Mouse (Mus musculus): Measurements from ENCODE around the gene Gm10912.
A peak's percentile ranks its signal among the peaks of the same experiment; 100 is the strongest.
"Not testable (repeated sequence)": the region's sequence is repeated elsewhere in the genome, so short reads cannot be mapped to it uniquely, and the experiment has no call there.

The Gm10912 gene

DNA sequence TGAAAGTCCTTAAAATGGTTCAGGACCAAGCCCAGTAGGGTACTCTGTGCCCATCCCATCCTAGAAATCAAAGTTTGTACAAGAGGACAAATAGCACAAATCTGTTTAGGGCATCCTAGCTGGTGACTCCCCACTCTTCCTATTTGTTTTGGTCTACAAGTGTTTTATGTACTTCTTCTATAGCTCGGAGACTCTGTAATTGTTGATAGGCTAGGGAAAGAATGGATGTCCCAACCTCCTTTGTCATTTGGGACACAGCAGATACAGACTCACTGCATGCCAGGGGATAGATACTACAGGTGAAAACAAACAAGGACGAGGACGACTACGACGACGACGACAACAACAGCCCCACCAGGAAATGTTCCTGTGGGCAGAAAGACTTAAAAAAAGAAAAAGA is 2.8 kb downstream of the Gm10912 start, which contains the start of gene Gm10799:
TSS of gene Gm10799 (minus strand) at position 101 of the 400 bp plus-strand sequence.
- DNase-seq (ENCODE audit: low read depth, low spot score): not testable (repeated sequence)

DNA sequence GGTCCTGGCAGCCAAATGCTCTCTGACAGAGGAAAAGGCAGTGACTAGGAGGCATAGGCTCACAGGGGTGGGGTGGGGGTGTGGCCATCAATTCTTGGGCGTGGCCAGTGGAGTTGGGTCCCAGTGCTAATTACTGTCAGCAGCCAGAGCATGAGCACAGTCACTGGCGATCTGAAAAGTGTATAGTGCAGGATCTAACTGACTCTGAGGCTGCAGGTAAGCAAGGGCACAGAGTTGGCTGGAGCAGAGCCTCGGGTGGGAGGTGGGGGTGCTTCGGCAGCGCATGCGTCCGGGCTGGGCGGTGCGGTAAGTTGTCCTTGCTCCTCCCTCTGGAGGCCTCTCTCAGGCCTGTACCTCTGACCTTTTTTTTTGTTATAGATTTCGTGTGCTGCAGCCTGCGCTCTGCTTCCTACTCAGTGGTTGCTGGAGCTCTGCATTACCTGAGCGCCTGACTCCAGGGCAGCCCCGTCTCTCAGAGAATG is 4.1 kb downstream of the Gm10912 start, which contains the start of gene Cd59b:
TSS of gene Cd59b (plus strand) at position 146 of the 482 bp plus-strand sequence.
- peak; percentile 38 for DNase-seq (ENCODE audit: low read depth, low spot score)

DNA sequence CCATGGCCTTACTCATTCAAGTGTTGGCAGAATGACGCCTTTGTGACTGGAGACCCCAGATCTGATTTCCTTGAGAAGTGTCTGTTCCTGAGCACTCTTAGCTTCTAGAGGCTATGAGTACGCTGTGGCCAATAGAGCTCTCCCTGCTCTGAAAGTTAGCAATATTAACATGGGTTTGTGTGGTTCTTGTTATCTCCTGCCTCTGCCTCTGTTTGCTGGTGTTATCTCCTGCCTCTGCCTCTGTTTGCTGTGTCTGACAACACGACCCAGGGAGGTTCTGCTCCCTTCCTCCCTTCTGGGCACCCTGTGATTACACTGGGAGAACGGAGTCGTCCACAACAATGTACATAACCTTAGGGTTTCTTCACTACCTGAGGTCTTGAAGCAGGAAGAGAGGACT is 12.7 kb downstream of the Gm10912 start:
- DNase-seq (ENCODE audit: low read depth, low spot score): not testable (repeated sequence)

DNA sequence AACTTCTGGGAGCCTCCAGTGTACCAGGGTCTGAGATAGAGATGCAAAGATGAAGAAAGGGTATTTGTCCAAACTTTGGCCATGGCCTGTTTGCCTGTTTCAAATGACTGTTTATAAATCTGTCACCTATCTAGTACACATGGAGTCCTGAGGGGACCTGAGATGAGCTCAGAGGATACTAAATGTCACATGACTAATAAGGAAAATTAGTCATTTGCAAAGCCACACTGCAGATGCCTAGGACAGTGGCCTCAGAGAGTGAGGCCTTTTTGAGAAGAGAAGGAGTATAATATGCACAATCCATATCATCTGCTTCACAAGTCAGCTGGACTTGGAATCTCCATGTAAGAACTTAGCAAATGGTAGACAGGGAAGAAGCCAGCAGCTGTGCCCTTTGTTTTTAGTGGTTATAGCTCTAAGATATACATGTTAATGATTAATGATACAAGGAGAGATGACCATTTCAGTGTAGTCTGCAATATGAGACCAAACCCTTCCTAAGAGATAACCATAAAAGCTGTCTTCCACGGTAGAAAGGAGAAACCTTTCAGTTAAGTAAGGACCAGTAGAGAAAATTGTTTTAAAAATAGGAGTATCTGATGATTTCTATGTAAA is 15.9 kb downstream of the Gm10912 start:
- DNase-seq (ENCODE audit: low read depth, low spot score): not testable (repeated sequence)

DNA sequence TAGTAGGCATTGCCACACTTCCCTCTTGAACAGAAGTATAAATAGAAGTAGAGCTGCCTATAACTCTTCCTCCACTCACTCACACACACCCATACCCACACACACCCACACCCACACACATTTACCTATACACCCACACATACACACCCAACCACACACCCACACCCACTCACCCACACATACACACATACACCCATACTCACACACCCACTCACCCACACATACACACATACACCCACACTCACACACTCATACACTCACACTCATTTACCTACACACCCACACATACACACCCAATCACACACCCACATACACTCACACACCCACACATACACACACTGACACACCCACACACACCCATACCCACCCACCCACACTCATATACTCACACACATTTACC is 16.8 kb downstream of the Gm10912 start:
- no peak for DNase-seq (ENCODE audit: low read depth, low spot score)

DNA sequence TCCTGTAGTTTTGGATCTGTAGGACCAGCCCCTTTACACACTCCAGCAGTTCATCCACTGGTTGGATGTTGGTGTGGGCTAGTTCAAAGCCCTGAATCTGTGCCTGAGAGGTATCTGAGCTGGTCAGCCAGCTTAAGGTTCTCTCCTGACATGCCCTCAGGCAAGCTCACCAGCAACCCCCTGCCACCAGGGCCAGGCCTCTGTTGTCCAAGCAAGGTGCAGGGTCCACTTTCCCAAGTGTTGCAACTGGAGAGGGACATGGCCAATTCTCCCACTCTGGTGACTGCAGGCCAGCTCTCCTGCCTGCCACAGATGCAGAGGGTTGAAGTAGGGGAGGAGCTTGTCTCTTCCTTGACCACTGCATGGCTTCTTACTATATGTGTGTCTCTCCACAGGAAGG is 18.4 kb downstream of the Gm10912 start:
- not testable (repeated sequence) for DNase-seq (ENCODE audit: low read depth, low spot score)

DNA sequence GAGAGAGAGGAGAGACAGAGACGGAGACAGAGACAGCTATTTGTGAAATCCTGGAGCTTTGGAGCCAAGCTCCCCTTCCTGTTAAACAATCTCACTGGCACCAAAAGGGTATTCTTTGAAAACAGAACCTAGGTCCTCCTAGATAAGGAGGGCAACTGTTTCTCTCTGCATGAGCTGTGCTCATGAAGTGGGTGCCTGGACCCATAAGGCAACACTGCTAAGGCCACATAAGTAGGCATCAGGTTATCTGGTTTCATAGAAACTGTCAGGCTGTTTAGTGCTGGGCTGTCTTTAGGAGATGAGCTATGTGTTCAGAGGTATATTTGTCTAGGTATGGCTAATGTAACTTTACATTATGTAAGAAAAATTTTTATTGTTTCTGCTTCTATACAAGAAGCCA is 21.9 kb downstream of the Gm10912 start:
- DNase-seq (ENCODE audit: low read depth, low spot score): not testable (repeated sequence)

DNA sequence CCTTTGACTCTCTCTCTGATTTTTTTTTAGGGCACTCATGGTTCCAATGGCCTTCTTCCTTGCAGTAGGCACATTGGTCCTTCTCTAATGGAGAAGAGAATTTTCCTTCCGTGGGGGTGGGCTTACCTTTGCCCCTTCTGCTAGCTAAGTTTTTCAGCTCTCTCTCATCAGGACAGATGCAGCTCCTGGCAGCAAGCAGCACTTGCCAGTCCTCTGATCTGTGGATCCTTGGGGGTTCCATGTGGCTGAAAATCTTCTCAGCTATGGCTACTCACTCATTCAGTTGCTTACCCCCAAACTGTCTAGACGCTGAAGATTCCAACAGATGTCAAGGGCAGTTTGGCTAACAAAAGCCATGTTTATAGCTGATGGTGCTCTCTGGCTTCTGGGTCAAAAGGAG is 27.7 kb downstream of the Gm10912 start:
- no peak for DNase-seq (ENCODE audit: low read depth, low spot score)

DNA sequence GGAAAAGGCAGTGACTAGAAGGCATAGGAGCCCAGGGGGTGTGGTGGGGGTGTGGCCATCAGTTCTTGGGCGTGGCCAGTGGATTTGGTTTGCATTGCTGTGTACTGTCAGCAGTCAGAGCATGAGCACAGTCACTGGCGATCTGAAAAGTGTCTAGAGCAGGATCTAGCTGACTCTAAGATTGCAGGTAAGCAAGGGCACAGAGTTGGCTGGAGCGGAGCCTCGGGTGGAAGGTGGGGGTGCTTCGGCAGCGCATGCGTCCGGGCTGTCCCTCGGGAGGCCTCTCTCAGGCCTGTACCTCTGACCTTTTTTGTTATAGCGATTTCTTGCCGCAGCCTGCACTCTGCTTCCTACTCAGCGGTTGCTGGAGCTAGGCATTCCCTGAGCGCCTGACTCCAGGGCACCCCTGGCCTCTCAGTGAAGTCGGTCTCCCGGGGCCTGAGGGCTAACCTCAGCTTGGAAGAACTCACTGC is 30.2 kb downstream of the Gm10912 start, which contains the start of gene Cd59a:
TSS of gene Cd59a (plus strand) at position 61 of the 473 bp plus-strand sequence.
- DNase-seq (ENCODE audit: low read depth, low spot score): no peak

DNA sequence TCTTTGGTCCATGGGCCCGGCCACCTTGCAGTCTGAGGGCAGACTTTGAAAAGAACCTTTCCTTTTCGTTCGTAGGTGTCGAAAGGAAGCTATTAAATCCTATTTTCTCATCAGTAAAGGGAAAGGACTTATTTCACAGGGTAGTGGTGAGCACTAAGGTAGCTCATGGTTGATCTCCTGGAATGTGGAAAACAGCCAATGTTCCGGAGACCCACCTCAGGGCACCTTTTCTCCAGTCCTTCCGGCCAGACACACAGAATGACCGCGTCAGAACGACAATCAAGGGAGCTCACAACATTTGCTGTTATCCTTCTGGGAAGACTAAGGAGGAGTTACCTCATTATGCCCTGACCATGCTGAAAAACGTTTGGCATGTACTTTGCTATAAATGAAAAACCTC is 30.6 kb downstream of the Gm10912 start:
- no peak for DNase-seq (ENCODE audit: low read depth, low spot score)

DNA sequence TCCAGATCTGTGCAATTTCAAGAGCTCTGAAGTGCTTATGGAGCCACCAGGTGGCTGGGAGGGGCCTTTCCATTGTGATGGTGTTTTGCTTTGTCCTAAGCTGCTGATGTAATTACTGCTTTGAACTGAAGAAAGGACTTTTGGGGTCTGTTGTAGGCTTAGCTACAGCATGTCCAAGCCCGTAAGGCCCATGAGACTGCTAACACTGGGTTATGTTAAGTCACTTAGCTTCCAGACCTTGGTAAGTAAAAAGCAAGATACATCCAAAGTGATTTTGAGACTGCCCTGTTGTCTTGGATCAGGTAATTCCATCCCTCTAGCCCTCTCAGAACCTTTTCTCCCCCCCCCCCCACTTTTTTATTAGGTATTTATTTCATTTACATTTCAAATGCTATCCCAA is 31.2 kb downstream of the Gm10912 start:
- not testable (repeated sequence) for DNase-seq (ENCODE audit: low read depth, low spot score)

DNA sequence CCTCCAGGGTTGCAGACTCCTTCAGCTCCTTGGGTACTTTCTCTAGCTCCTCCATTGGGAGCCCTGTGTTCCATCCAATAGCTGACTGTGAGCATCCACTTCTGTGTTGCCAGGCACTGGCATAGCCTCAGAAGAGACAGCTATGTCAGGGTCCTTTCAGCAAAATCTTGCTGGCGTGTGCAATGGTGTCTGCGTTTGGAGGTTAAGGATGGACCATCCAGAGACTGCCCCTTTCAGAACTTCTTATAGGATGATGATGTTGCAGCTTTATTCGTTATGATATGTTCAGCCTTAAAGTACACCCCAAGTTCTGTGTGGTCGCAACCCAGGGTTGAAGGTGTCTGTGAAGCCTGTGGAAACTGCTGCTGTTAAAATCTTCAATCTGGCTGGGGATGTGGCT is 31.8 kb downstream of the Gm10912 start:
- not testable (repeated sequence) for DNase-seq (ENCODE audit: low read depth, low spot score)

DNA sequence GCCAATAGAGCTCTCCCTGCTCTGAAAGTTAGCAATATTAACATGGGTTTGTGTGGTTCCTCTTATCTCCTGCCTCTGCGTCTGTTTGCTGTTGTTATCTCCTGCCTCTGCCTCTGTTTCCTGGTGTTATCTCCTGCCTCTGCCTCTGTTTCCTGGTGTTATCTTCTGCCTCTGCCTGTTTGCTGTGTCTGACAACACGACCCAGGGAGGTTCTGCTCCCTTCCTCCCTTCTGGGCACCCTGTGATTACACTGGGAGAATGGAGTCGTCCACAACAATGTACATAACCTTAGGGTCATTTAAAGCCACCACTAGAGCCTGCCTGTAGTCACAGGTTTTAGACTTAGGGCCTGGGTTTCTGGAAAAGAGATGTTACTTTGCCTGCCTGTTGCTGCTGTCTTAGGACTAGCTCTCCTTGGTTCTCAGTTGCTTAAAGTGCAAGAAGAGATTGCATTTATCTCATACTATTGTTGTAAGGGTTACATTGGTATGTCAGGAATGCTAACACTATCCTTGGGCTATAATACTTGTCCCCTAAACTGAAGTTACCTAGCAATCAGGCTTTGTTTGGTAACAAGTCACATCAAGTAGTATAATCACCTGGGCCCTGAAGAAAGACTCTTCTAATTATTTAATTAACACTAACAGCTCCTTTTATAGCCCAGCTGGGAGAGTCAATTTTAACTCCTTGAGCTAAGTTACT is 33.1 kb downstream of the Gm10912 start:
- no peak for DNase-seq (ENCODE audit: low read depth, low spot score)

DNA sequence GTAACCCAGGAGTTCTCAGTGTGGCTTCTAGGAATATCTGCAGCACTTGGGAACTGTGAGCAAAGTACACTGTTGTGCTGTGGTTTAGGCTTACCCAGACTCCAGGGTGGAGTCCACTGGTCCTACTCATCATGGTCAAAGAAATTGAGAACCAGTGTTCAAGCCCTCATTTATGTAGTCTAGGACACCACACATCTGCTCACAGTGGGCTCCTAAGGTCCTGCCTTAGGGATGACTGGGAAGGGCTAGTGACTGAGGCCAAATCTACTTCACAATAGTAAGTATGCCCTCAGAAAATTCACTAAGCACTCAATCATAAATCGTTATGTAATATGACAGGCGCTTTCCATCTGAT is 33.6 kb downstream of the Gm10912 start:
- no peak for DNase-seq (ENCODE audit: low read depth, low spot score)

DNA sequence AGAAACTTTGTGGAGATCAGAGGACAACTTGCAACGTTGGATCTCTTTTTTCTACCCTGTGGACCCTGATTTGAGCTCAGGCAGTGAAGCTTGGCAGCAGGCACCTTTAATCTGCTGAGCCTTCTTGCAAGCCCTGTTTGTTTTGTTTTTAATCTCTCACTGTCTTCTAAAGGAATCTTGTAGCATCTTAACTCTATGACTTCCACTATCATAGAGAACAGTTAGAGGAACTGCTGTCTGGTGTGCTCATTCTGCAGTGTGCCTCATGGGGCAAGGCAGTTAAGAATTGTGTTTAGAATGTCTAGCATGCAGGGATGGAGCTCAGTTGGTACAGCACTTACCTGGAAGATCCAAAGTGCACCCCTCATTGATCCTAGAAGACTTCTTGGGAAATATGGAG is 34.3 kb downstream of the Gm10912 start:
- no peak for DNase-seq (ENCODE audit: low read depth, low spot score)

DNA sequence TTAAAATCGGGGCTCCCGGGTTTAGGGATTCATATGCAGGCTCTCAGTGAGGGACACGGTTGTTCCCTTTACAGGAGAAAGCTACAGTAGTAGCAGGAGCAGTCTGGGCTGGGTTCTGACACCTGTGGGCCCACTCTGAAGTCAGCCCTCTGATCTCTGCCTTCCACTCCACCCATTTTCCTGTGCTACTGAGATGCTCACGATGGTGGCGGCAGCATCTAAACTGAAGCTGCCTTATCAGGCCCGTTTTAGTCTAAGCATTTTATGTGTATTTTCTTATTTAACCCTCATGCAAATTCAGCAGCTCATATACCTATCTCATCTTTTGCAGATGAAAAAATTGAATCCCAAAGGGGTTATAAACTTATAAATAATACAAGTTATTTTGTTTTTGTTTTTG is 39.2 kb downstream of the Gm10912 start:
- DNase-seq (ENCODE audit: low read depth, low spot score): no peak

DNA sequence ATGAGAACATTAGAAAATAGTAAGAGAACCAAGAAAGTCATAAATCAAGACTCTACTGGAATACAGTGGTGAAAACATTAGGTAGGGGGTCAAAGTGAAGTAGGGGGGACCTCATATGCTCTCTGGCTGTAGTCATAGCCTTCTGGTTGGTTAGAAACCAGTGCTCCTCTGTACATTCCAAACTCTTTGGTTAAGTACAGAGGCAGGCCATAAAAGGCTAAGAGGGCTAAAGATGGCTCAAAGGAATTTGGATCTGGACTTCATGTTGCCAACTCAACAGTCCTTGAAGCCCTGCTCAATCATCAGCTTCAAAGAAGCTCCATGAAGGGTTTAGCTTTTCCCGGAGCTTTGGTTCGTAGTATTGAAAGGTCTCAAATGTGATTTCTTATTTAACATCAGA is 43.4 kb downstream of the Gm10912 start:
- DNase-seq (ENCODE audit: low read depth, low spot score): not testable (repeated sequence)

DNA sequence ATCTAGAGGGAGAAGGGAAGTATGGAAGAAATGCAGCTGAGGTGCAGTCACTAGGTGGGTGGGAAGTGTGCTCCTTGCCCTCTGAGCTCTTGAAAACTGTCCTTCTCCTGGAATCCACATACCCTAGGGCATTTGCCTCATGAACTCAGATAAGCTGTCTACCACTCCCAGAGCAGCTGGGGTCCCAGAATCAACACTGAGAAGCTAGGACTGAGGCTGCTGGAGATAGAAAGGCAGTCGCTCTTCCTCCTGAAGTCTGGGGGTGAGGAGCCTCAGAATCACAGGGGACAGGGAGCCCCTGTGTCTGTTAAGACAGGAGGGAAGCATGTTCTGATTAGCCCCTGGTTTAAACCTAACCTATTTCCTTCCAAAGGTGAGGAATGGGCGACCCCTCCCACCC is 43.9 kb downstream of the Gm10912 start:
- DNase-seq (ENCODE audit: low read depth, low spot score): no peak

DNA sequence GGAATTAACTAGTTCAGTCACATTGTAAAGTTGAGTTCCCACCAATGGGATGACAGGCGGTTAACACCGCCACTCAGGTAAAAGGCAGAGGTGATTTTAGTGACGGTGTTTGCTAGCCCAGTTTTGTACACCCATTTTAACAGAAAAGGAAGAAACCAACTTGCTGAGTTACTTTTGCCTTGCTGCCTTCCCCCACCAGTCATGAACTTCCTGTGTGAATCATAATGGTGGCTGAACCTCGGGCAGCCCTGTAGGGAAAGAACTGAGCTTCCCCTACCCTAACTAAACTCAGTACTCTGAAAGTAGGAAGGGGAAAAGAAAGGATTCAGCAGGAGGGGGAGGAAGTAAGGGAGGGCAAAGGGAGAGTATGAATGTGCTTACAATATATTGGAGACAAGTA is 44.4 kb downstream of the Gm10912 start:
- DNase-seq (ENCODE audit: low read depth, low spot score): no peak

DNA sequence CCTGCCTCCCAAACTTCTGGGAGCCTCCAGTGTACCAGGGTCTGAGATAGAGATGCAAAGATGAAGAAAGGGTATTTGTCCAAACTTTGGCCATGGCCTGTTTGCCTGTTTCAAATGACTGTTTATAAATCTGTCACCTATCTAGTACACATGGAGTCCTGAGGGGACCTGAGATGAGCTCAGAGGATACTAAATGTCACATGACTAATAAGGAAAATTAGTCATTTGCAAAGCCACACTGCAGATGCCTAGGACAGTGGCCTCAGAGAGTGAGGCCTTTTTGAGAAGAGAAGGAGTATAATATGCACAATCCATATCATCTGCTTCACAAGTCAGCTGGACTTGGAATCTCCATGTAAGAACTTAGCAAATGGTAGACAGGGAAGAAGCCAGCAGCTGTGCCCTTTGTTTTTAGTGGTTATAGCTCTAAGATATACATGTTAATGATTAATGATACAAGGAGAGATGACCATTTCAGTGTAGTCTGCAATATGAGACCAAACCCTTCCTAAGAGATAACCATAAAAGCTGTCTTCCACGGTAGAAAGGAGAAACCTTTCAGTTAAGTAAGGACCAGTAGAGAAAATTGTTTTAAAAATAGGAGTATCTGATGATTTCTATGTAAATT is 45.7 kb downstream of the Gm10912 start:
- not testable (repeated sequence) for DNase-seq (ENCODE audit: low read depth, low spot score)

DNA sequence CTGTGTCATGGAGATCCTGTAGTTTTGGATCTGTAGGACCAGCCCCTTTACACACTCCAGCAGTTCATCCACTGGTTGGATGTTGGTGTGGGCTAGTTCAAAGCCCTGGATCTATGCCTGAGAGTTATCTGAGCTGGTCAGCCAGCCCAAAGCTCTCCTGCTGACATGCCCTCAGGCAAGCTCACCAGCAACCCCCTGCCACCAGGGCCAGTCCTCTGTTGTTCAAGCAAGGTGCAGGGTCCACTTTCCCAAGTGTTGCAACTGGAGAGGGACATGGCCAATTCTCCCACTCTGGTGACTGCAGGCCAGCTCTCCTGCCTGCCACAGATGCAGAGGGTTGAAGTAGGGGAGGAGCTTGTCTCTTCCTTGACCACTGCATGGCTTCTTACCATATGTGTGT is 47.9 kb downstream of the Gm10912 start:
- DNase-seq (ENCODE audit: low read depth, low spot score): not testable (repeated sequence)

DNA sequence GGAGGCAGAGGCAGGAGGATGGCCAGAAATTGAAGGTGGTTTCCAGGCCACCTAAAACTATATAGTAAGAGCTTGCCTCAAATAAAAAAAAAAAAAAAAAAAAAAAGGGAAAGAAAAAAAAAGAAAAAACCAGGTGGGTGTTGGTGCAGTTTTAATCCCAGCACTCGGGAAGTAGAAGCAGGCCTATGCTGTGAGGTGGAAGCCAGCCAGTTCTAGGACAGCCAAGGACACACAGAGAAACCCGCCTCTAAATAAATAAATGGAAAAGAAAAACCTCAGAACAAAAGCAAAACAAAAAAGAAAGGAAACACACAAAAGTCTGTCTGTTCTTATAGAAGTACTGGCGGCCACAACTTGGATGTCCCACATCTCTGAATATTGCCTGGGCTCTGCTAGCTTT is 49.3 kb downstream of the Gm10912 start:
- DNase-seq (ENCODE audit: low read depth, low spot score): no peak

Data from WW6 (cell line).